Mouse (Mus musculus) cortical plate, adult 2 months (tissue): ENCODE results near the gene Nfkbiz. TPM values are rescaled to one million over a fixed set of nuclear protein-coding genes. Genes with fewer than 3 reads are reported as not detected.
A peak's percentile ranks its signal among the peaks of the same experiment; 100 is the strongest.
"Not testable (repeated sequence)": the region's sequence is repeated elsewhere in the genome, so short reads cannot be mapped to it uniquely, and the experiment has no call there.

Experiments
- H3K27ac ChIP-seq: fragments of 200-500 bp; 2 replicates; pipeline ENCODE4 v1.5.1; 2012; ENCODE audit warnings: low read length, control low read depth, inconsistent platforms; ENCODE audit not compliant: insufficient read depth
- H3K4me1 ChIP-seq: fragments of 200-500 bp; 2 replicates; pipeline ENCODE4 v1.6.1; 2011; ENCODE audit warnings: low read length; ENCODE audit not compliant: control insufficient read depth, insufficient read depth
- H3K4me3 ChIP-seq: fragments of 200-500 bp; 2 replicates; pipeline ENCODE4 v1.5.1; 2011; ENCODE audit warnings: mild to moderate bottlenecking, low read length, control low read depth; ENCODE audit not compliant: insufficient read depth
- CTCF ChIP-seq: fragments of 200-500 bp; IDR thresholded peaks from 2 replicates; pipeline ENCODE4 v1.5.1; 2011; ENCODE audit warnings: mild to moderate bottlenecking, control low read depth, low read length; ENCODE audit not compliant: insufficient read depth; ENCODE audit errors: extremely low read depth
- POLR2A ChIP-seq: fragments of 200-500 bp; IDR thresholded peaks from 2 replicates; pipeline ENCODE4 v1.6.1; 2011; ENCODE audit warnings: mild to moderate bottlenecking, low read length, control low read depth; ENCODE audit not compliant: insufficient read depth; ENCODE audit errors: extremely low read depth
- polyA plus RNA-seq: library from polyadenylated mRNA; depleted of rRNA; stranded (reverse); fragments of >200 nt; gene quantifications from 2 replicates; pipeline ENCODE4 v1.2.3, GENCODE M21; 2012; rRNA removed

Gene Nfkbiz
- polyA plus RNA-seq: 5.1 and 5.4 TPM in 2 replicates

DNA sequence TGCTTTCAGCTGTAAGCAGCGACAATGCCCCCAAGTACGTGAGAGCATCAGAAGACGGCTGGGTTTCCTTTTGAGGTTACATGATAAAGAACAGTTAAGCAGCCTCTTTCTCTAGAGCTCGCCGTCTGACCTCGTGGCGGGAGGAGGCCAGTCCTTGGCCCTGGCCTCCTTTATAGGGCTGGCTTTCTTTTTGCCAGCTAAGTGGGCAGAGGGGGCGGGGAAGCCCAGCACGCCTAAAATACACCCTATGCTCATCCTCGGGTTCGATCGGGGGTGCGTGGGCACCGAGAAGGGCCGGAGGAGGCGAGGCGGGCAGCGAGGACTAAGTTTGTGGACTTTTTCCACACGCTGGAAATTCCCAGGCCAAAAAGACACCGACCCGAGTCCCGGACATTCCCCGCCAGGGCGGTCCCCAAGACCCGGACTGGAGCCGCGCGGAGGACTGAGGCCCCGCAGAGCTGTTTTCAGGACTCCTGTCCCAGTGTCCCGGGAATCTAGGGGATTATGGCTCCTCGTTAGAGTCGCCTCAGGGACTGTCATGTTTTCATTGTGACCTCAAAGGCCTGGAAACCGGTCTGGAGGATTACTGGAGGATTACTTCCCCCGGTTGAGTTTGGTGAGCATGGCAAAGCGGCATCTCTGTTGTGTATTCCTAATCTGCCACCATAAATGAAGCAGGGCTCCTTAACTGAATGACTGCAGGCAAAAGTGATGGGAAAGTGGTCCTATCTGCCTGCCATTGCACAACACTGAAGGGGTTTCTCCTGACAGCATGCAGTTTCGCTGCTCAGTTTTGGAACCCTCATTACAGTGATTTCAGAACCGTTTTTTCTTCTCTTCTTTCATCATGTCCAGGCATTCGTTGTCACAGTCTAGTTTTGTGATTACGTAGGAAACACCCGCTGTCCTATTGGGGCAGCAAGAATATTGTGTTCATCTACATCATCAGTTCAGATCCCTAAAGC lies at the start of gene Nfkbiz:
Gene Nfkbiz (minus strand): TSS at position 390 of the 965 bp plus-strand sequence.
- Histone ChIP-seq H3K27ac (peak within 1 kb of the TSS; percentile 66), H3K4me3 (peak within 1 kb of the TSS; percentile 56), H3K4me1 (peaks cover 3% of the 10 kb centered on the region; the same call in 1 of the 2 replicates)
- TF ChIP-seq POLR2A (peak; percentile 22; the same call in 1 of the 2 replicates), CTCF (no peak)

DNA sequence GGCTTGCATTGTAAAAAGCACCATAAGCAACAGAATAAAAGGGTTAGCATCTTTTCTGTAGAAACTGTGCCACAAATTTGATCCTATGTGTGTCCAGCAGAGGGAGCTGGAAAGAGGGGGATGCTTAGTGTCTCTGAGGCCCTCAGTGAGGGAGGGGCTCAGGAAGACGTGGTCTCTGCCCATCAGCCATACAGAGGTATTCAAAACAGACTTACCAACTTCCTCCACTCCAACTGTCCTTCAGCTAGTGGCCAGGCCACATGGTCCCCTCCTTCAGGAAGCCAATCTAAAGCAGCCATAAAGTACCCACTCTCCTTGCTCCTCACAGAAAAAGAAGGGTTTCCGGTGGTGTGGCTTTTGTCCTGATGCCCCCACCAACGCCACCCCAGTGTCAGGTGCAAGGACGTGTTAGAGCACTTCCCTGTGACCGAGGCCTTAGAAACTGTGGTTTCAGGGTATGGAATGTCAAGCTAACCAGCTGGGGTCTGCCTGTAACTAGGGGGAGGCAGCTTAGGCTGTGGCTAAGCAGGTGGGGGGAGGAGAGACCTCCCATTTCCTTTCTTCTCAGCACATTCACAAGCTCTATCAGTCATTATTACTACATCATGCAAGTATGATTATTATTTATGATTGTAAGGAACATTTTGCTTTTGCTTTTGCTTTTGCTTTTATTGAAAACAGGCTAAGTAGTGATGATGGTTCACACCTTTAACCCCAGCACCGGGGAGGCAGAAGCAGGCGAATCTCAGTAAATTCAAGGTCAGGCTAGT lies 49.3 kb upstream of the Nfkbiz start:
- no peak overlapping the region for H3K4me3 ChIP-seq
- no peak for TF ChIP-seq POLR2A
- TF ChIP-seq CTCF: peak; percentile 45
- no peak overlapping the region for H3K27ac ChIP-seq
- H3K4me1 ChIP-seq: no peaks in the 10 kb centered on the region

- no peak overlapping the region for H3K27ac ChIP-seq
- no peaks in the 10 kb centered on the region for H3K4me1 ChIP-seq
- no peak overlapping the region for H3K4me3 ChIP-seq
- no peak for TF ChIP-seq CTCF
- no peak for TF ChIP-seq POLR2A
Measured at GRCm38 (mm10) chr16:55884246-55884645, 45.5 kb upstream of the Nfkbiz start.

DNA sequence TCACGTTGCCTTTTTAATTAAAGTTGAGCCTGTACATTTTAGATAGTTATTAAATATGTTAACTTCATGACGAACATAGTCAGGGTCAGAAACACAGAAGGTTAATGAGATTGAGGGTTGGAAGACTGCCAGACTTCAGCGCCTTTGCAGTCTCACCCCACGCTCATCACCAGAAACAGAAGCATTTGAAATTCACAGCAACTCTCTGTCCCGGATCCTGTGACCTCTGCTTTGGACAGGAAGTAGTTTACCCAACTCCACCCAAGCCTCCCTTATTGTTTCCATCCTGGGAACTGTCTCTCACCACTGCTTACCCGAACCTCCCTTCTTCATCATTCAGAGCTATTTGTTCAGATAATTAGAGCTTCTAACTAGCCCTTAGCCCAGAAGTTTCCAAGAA lies 37.3 kb upstream of the Nfkbiz start:
- TF ChIP-seq CTCF (no peak), POLR2A (no peak)
- no peak overlapping the region for H3K4me3 ChIP-seq
- no peak overlapping the region for H3K27ac ChIP-seq
- no peaks in the 10 kb centered on the region for H3K4me1 ChIP-seq

GRCm38 (mm10) chr16:55863832-55864231 lies 25.1 kb upstream of the Nfkbiz start:
- Histone ChIP-seq H3K27ac (no peak overlapping the region), H3K4me3 (no peak overlapping the region), H3K4me1 (peaks cover 5% of the 10 kb centered on the region)
- no peak for TF ChIP-seq POLR2A
- TF ChIP-seq CTCF: no peak

DNA sequence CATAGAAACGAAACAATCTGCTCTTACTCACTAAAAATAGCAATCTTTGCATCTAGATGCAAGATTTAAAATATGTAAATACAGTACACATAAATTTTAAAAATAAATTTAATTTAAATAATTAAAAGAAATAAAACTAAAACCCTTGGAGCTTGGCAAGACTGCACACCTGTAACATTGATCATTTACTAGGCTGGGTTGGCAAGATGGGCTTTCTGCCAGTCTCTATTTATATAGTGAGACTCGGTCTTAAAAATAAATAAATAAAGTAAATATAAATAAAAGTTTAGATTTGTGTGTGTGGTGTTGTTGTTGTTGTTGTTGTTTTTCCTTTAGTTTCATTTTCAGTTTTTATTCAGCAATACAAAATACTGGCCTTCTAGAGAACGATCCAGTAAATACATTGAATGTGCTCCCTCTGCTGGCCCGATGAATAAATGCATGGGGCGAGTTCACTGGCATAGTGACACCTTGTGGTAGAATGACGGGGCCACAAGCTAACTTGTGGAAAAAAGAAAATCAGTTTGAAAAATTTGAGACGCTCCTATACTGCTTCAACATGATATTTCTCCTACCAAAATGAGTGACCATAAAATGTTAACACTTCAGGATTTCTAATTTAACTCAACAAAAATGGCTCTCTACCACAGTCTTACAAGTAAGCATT lies 24.6 kb upstream of the Nfkbiz start:
- Histone ChIP-seq H3K27ac (no peak overlapping the region), H3K4me3 (no peak overlapping the region), H3K4me1 (peaks cover 5% of the 10 kb centered on the region)
- TF ChIP-seq POLR2A (no peak), CTCF (peak; percentile 98)

- Histone ChIP-seq H3K4me1 (peaks cover 5% of the 10 kb centered on the region), H3K4me3 (no peak overlapping the region), H3K27ac (no peak overlapping the region)
- TF ChIP-seq CTCF (no peak), POLR2A (no peak)
Measured at GRCm38 (mm10) chr16:55861104-55861503, 22.4 kb upstream of the Nfkbiz start.

DNA sequence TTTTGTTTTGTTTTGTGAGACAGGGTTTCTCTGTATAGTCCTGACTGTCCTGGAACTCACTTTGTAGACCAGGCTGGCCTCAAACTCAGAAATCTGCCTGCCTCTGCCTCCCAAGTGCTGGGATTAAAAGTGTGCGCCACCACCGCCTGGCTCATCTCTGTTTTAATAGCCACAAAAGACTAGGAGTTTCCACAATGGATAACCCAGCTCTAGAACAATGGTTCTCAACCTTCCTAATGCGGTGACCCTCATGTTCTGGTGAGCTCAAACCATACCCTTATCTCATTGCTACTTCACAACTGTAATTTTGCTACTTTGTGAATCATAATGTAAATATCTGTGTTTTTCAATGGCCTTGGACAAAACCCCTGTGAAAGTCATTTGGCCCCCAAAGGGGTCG lies 20.7 kb upstream of the Nfkbiz start:
- not testable (repeated sequence) for H3K4me3 ChIP-seq, H3K27ac ChIP-seq, H3K4me1 ChIP-seq

- peaks cover 5% of the 10 kb centered on the region for H3K4me1 ChIP-seq
- TF ChIP-seq POLR2A (no peak), CTCF (peak; percentile 77)
- no peak overlapping the region for H3K27ac ChIP-seq
- no peak overlapping the region for H3K4me3 ChIP-seq
Measured at GRCm38 (mm10) chr16:55858465-55858864, 19.8 kb upstream of the Nfkbiz start.
